Mouse (Mus musculus) stomach, postnatal 0 days (tissue): ENCODE measurements around the gene Usf3. TPM values are rescaled to one million over a fixed set of nuclear protein-coding genes. Genes with fewer than 3 reads are reported as not detected.

Experiments
- ATAC-seq: fragments of 200-750 bp; cut with Nextera tagmentation; 2 replicates; pipeline ENCODE4 v1.8.0; 2017; ENCODE audit not compliant: low FRiP score, low TSS enrichment
- DNase-seq: peaks from one replicate; pipeline ENCODE4 v3.0.0-alpha.2; 2016; ENCODE audit warnings: low spot score
- H3K27ac ChIP-seq: fragments of 300-500 bp; sonication (generic); replicated peaks from 2 replicates; pipeline ENCODE4 v1.5.1; 2014; ENCODE audit warnings: mild to moderate bottlenecking, control low read depth
- H3K27me3 ChIP-seq: fragments of 300-500 bp; sonication (generic); 2 replicates; pipeline ENCODE4 v1.6.1; 2014; ENCODE audit warnings: low read length; ENCODE audit not compliant: control insufficient read depth, insufficient read depth
- H3K36me3 ChIP-seq: fragments of 300-500 bp; sonication (generic); 2 replicates; pipeline ENCODE4 v1.6.1; 2014; ENCODE audit warnings: low read length, mixed read lengths; ENCODE audit not compliant: control insufficient read depth, insufficient read depth
- H3K4me1 ChIP-seq: fragments of 300-500 bp; sonication (generic); replicated peaks from 2 replicates; pipeline ENCODE4 v1.6.1; 2014; ENCODE audit warnings: antibody characterized with exemption; ENCODE audit not compliant: control insufficient read depth, insufficient read depth
- H3K4me2 ChIP-seq: fragments of 300-500 bp; sonication (generic); replicated peaks from 2 replicates; pipeline ENCODE4 v1.6.1; 2014; ENCODE audit warnings: low read depth, mild to moderate bottlenecking, control low read depth, moderate library complexity
- H3K4me3 ChIP-seq: fragments of 300-500 bp; sonication (generic); 2 replicates; pipeline ENCODE4 v1.5.1; 2014; ENCODE audit warnings: low read depth, low read length, control low read depth
- H3K9ac ChIP-seq: fragments of 300-500 bp; sonication (generic); 2 replicates; pipeline ENCODE4 v1.6.1; 2014; ENCODE audit warnings: mild to moderate bottlenecking, low read length, control low read depth, mixed read lengths
- H3K9me3 ChIP-seq: fragments of 300-500 bp; sonication (generic); 2 replicates; pipeline ENCODE4 v1.6.1; 2016; ENCODE audit warnings: low read length; ENCODE audit not compliant: control insufficient read depth
- CTCF ChIP-seq: IDR thresholded peaks from 2 replicates; pipeline ENCODE4 v1.5.1; 2016; ENCODE audit warnings: antibody characterized with exemption, low read depth, mild to moderate bottlenecking, moderate library complexity
- EP300 ChIP-seq: optimal IDR thresholded peaks from 2 replicates; pipeline ENCODE3; 2016; ENCODE audit warnings: antibody characterized with exemption
- WGBS: fragments of 180-500 bp; shearing (Covaris S2); extraction: QIAGEN DNeasy Blood & Tissue Kit; methylation state at CpG from one replicate; pipeline ENCODE4 v1.1.7; 2014; 5-methylcytosine and 5-hydroxymethylcytosine counted together
- polyA plus RNA-seq: library from polyadenylated mRNA; unstranded; fragments of >200 nt; fragmentation: Nextera tagmentation; extraction: Ambion mirVana; gene quantifications from 2 replicates; pipeline ENCODE4 v1.2.1, GENCODE M21; 2015

The Usf3 gene
- polyA plus RNA-seq, 1 experiment from 2014 or later, result 2.0 TPM

GRCm38 (mm10) chr16:44163831-44164230 is 9.2 kb upstream of the Usf3 start:
- ATAC-seq, result no peak
- Histone ChIP-seq H3K4me3 (no peak overlapping the region), H3K9me3 (no peaks in the 10 kb centered on the region), H3K9ac (no peak overlapping the region), H3K4me1 (no peaks in the 10 kb centered on the region), H3K27ac (no peak overlapping the region), H3K4me2 (no peak overlapping the region), H3K27me3 (no peaks in the 10 kb centered on the region), H3K36me3 (no peaks in the 10 kb centered on the region)
- TF ChIP-seq EP300 (no peak), CTCF (no peak)
- WGBS, result 87% methylated on average over 2 of the region's 2 CpGs
- DNase-seq, result no peak

- no peak overlapping the region for H3K27ac ChIP-seq
- no peaks in the 10 kb centered on the region for H3K9me3 ChIP-seq
- no peaks in the 10 kb centered on the region for H3K36me3 ChIP-seq
- no peak for TF ChIP-seq EP300
- TF ChIP-seq CTCF, result no peak
- H3K4me3 ChIP-seq, result no peak overlapping the region
- H3K9ac ChIP-seq, result no peak overlapping the region
- DNase-seq (no peak), ATAC-seq (peak; percentile 40; the same call in 1 of the 2 replicates)
- no peaks in the 10 kb centered on the region for H3K4me1 ChIP-seq
- no peak overlapping the region for H3K4me2 ChIP-seq
- WGBS, result 34% methylated on average over 3 of the region's 3 CpGs
- H3K27me3 ChIP-seq, result no peaks in the 10 kb centered on the region
Measured at GRCm38 (mm10) chr16:44165182-44165581, 7.9 kb upstream of the Usf3 start.

GRCm38 (mm10) chr16:44168990-44169389 is 4.1 kb upstream of the Usf3 start:
- H3K36me3 ChIP-seq, result no peaks in the 10 kb centered on the region
- H3K4me1 ChIP-seq, result peaks cover under 1% of the 10 kb centered on the region; the same call in 1 of the 2 replicates
- no peak overlapping the region for H3K9ac ChIP-seq
- no peak for TF ChIP-seq CTCF
- no peak for TF ChIP-seq EP300
- H3K27me3 ChIP-seq, result no peaks in the 10 kb centered on the region
- WGBS, result 68% methylated on average over 4 of the region's 4 CpGs
- no peak overlapping the region for H3K27ac ChIP-seq
- no peaks in the 10 kb centered on the region for H3K9me3 ChIP-seq
- no peak for ATAC-seq
- no peak overlapping the region for H3K4me3 ChIP-seq
- no peak overlapping the region for H3K4me2 ChIP-seq
- DNase-seq, result no peak

GRCm38 (mm10) chr16:44172297-44173154 is 520 bp upstream of the Usf3 start:
- peak overlapping the region; percentile 97 for H3K27ac ChIP-seq

GRCm38 (mm10) chr16:44173966-44174530 is 1.0 kb downstream of the Usf3 start:
- Histone ChIP-seq H3K27ac (peak overlapping the region; percentile 97), H3K36me3 (no peaks in the 10 kb centered on the region), H3K4me1 (peaks cover 3% of the 10 kb centered on the region; the same call in 1 of the 2 replicates), H3K27me3 (no peaks in the 10 kb centered on the region), H3K9ac (peak overlapping the region; percentile 97), H3K4me2 (peak overlapping the region; percentile 66), H3K4me3 (peak overlapping the region; percentile 93), H3K9me3 (no peaks in the 10 kb centered on the region)
- ATAC-seq (no peak), DNase-seq (no peak)
- TF ChIP-seq EP300, result no peak
- TF ChIP-seq CTCF, result no peak
- 10% methylated on average over 7 of the region's 7 CpGs for WGBS

More at GRCm38 (mm10) chr16:44172297-44173154, 520 bp upstream of the Usf3 start:
- peak overlapping the region; percentile 84 for H3K4me2 ChIP-seq
- DNase-seq (peak; percentile 99), ATAC-seq (peak; percentile 100)
- H3K36me3 ChIP-seq, result no peaks in the 10 kb centered on the region
- H3K4me3 ChIP-seq, result peak overlapping the region; percentile 93
- no peaks in the 10 kb centered on the region for H3K9me3 ChIP-seq
- WGBS, result 0% methylated on average over 26 of the region's 26 CpGs
- H3K9ac ChIP-seq, result peak overlapping the region; percentile 63
- TF ChIP-seq CTCF (peak; percentile 70), EP300 (no peak)
- H3K4me1 ChIP-seq, result peaks cover 3% of the 10 kb centered on the region; the same call in 1 of the 2 replicates
- no peaks in the 10 kb centered on the region for H3K27me3 ChIP-seq
